Mouse (Mus musculus): ENCODE data around the gene Ost4. TPM values are rescaled to one million over a fixed set of nuclear protein-coding genes. Genes with fewer than 3 reads are reported as not detected.

Gene Ost4
- polyA plus RNA-seq, 1 experiment from 2014 or later: 480 TPM

GRCm38 (mm10) chr5:30950451-30950850 lies 42.9 kb upstream of the Ost4 start:
- peaks cover 4% of the 10 kb centered on the region for H3K27me3 ChIP-seq (ENCODE audit: control insufficient read depth, insufficient read depth, low read length)
- ATAC-seq (ENCODE audit: insufficient number of reproducible peaks, insufficient read depth, low FRiP score, low read depth): no peak

DNA sequence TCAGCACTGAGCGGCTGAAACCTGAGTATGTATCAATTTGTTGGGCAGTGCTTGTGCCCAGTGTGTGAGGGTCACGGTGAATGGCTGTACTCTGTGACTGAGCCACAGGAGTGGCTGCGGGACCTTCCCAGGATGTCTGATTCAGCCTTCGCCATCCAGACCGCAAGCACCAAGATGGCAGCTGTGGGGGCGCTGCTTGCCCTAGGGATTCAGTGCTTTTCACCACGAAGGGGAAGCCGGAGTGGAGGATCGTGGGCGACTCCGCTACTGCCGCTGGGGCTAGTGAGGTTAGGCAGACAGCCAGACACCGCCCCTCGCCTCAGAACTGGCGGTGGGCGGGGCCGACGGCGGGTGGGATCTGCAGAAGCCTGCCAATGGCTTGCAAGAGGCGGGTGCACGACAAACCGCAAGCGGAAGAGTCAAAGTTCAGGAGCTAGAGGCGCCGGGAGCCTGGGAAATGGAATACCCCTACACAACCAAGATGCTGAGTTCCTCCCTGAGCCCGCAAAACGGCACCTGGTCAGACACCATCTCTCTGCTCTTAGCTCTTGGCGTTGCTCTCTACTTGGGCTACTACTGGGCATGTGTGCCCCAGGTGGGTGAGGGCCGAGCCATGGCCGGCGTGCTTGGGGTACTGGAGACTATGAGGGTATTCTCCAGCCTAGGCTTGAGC lies 42.2 kb upstream of the Ost4 start:
- ATAC-seq (ENCODE audit: insufficient number of reproducible peaks, insufficient read depth, low FRiP score, low read depth): peak; percentile 75
- Histone ChIP-seq H3K4me3 (ENCODE audit: control insufficient read depth in 1 of 2, insufficient read depth in 1 of 2, low read depth in 1 of 2, low read length in 2 of 2) (peak overlapping the region; percentile 71 to 83), H3K4me1 (ENCODE audit: control insufficient read depth in 2 of 2, insufficient read depth in 2 of 2, low read length in 2 of 2) (peaks cover 0 to 9% of the 10 kb centered on the region in 2 experiments; a peak in 3 of 4 replicates), H3K27ac (replicated peaks in 1 of 2; ENCODE audit: control insufficient read depth in 1 of 2, insufficient read depth in 1 of 2, low read depth in 2 of 2, low read length in 2 of 2) (peak overlapping the region; percentile 37 to 61), H3K36me3 (ENCODE audit: control insufficient read depth, insufficient read depth, low read length) (peaks cover 32% of the 10 kb centered on the region), H3K27me3 (ENCODE audit: control insufficient read depth, insufficient read depth, low read length) (peaks cover 8% of the 10 kb centered on the region), H3K9ac (ENCODE audit: low read length) (peak overlapping the region; percentile 79), H3K4me2 (ENCODE audit: low read length) (peak overlapping the region; percentile 94), H3K9me3 (ENCODE audit: control insufficient read depth, low read length) (no peaks in the 10 kb centered on the region)
- under 1% methylated on average over 31 of the region's 31 CpGs for WGBS

More at GRCm38 (mm10) chr5:30950451-30950850, 42.9 kb upstream of the Ost4 start:
- H3K27ac ChIP-seq (replicated peaks in 1 of 2; ENCODE audit: control insufficient read depth in 1 of 2, insufficient read depth in 1 of 2, low read depth in 2 of 2, low read length in 2 of 2): peak overlapping the region; percentile 37 to 61; a peak in 1 of 4 replicates
- H3K4me3 ChIP-seq (ENCODE audit: control insufficient read depth in 1 of 2, insufficient read depth in 1 of 2, low read depth in 1 of 2, low read length in 2 of 2): peak overlapping the region; percentile 71 to 83
- peaks cover 0 to 9% of the 10 kb centered on the region in 2 experiments; a peak in 3 of 4 replicates for H3K4me1 ChIP-seq (ENCODE audit: control insufficient read depth in 2 of 2, insufficient read depth in 2 of 2, low read length in 2 of 2)
- H3K9me3 ChIP-seq (ENCODE audit: control insufficient read depth, low read length): no peaks in the 10 kb centered on the region
- 59% methylated on average over 4 of the region's 4 CpGs for WGBS
- H3K36me3 ChIP-seq (ENCODE audit: control insufficient read depth, insufficient read depth, low read length): peaks cover 38% of the 10 kb centered on the region
- peak overlapping the region; percentile 79 for H3K9ac ChIP-seq (ENCODE audit: low read length)
- peak overlapping the region; percentile 94 for H3K4me2 ChIP-seq (ENCODE audit: low read length)

DNA sequence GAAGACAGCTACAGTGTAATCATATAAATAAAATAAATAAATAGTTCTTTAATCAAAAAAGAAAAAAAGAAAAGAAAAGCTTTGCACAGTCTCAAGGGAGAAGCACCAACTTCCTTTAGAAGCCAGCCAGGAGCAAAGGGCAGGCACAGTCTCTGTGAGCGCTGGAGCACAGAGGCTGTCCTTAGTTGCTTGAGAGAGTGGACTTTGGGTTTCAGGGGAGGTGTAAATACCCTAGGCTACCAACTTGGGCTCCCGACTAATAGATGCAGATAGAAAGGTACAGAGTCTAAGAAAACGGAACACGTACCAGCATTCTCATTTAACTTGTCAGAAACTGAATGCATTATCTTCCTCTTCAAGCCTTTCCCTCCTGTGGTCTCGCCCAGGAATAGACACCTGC lies 41.0 kb upstream of the Ost4 start:
- Histone ChIP-seq H3K4me1 (ENCODE audit: control insufficient read depth in 2 of 2, insufficient read depth in 2 of 2, low read length in 2 of 2) (peaks cover 0 to 9% of the 10 kb centered on the region in 2 experiments; a peak in 3 of 4 replicates), H3K27ac (replicated peaks in 1 of 2; ENCODE audit: control insufficient read depth in 1 of 2, insufficient read depth in 1 of 2, low read depth in 2 of 2, low read length in 2 of 2) (no peak overlapping the region), H3K36me3 (ENCODE audit: control insufficient read depth, insufficient read depth, low read length) (peaks cover 20% of the 10 kb centered on the region), H3K9ac (ENCODE audit: low read length) (no peak overlapping the region), H3K27me3 (ENCODE audit: control insufficient read depth, insufficient read depth, low read length) (peaks cover 12% of the 10 kb centered on the region), H3K9me3 (ENCODE audit: control insufficient read depth, low read length) (no peaks in the 10 kb centered on the region), H3K4me3 (ENCODE audit: control insufficient read depth in 1 of 2, insufficient read depth in 1 of 2, low read depth in 1 of 2, low read length in 2 of 2) (no peak overlapping the region), H3K4me2 (ENCODE audit: low read length) (no peak overlapping the region)
- 73% methylated on average over 5 of the region's 5 CpGs for WGBS
- ATAC-seq (ENCODE audit: insufficient number of reproducible peaks, insufficient read depth, low FRiP score, low read depth): no peak

GRCm38 (mm10) chr5:30944956-30945781 lies 37.6 kb upstream of the Ost4 start, which contains the start of gene Cgref1:
TSS of gene Cgref1 (minus strand) at chr5:30945591.
- H3K27ac ChIP-seq (replicated peaks in 1 of 2; ENCODE audit: control insufficient read depth in 1 of 2, insufficient read depth in 1 of 2, low read depth in 2 of 2, low read length in 2 of 2): no peak within 1 kb of the TSS
- H3K4me1 ChIP-seq (ENCODE audit: control insufficient read depth in 2 of 2, insufficient read depth in 2 of 2, low read length in 2 of 2): peaks cover 0 to 1% of the 10 kb centered on the region in 2 experiments; a peak in 1 of 4 replicates
- peak within 1 kb of the TSS; percentile 76 for H3K4me2 ChIP-seq (ENCODE audit: low read length)
- ATAC-seq (ENCODE audit: insufficient number of reproducible peaks, insufficient read depth, low FRiP score, low read depth): peak; percentile 32
- peak within 1 kb of the TSS; percentile 44 to 51 for H3K4me3 ChIP-seq (ENCODE audit: control insufficient read depth in 1 of 2, insufficient read depth in 1 of 2, low read depth in 1 of 2, low read length in 2 of 2)
- peak within 1 kb of the TSS; percentile 64 for H3K9ac ChIP-seq (ENCODE audit: low read length)
- no peaks in the 10 kb centered on the region for H3K9me3 ChIP-seq (ENCODE audit: control insufficient read depth, low read length)
- peaks cover 12% of the 10 kb centered on the region for H3K27me3 ChIP-seq (ENCODE audit: control insufficient read depth, insufficient read depth, low read length)
- 7% methylated on average over 44 of the region's 44 CpGs for WGBS
- H3K36me3 ChIP-seq (ENCODE audit: control insufficient read depth, insufficient read depth, low read length): no peaks in the 10 kb centered on the region

- Histone ChIP-seq H3K9ac (ENCODE audit: low read length) (no peak overlapping the region), H3K27me3 (ENCODE audit: control insufficient read depth, insufficient read depth, low read length) (peaks cover 12% of the 10 kb centered on the region), H3K4me3 (ENCODE audit: control insufficient read depth in 1 of 2, insufficient read depth in 1 of 2, low read depth in 1 of 2, low read length in 2 of 2) (no peak overlapping the region), H3K9me3 (ENCODE audit: control insufficient read depth, low read length) (no peaks in the 10 kb centered on the region), H3K4me1 (ENCODE audit: control insufficient read depth in 2 of 2, insufficient read depth in 2 of 2, low read length in 2 of 2) (no peaks in the 10 kb centered on the region; a peak in 1 of 4 replicates), H3K36me3 (ENCODE audit: control insufficient read depth, insufficient read depth, low read length) (no peaks in the 10 kb centered on the region), H3K27ac (replicated peaks in 1 of 2; ENCODE audit: control insufficient read depth in 1 of 2, insufficient read depth in 1 of 2, low read depth in 2 of 2, low read length in 2 of 2) (no peak overlapping the region), H3K4me2 (ENCODE audit: low read length) (no peak overlapping the region)
- WGBS: 87% methylated on average over 6 of the region's 6 CpGs
- ATAC-seq (ENCODE audit: insufficient number of reproducible peaks, insufficient read depth, low FRiP score, low read depth): no peak
These were observed 36.8 kb upstream of the Ost4 start for GRCm38 (mm10) chr5:30944344-30944743.

DNA sequence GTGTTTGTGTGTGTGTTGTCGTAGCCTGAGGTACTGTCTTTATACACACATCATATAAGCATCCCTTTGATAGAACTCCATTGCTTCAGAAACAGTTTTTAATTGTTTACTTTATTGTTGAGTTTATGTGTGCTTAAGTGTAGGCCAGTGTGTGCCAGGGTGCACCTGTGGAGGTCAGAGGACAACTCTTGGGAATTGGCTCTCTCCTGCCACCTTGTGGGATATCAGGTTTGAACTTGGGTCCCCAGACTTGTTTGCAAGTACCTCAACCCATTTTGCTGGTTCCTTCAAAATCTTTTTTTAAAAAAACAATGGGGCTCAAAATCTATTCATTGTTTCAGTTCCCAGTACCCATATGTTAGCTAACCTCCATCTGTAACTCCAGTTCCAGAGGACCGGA lies 35.4 kb upstream of the Ost4 start:
- Histone ChIP-seq H3K9me3 (ENCODE audit: control insufficient read depth, low read length) (no peaks in the 10 kb centered on the region), H3K27ac (replicated peaks in 1 of 2; ENCODE audit: control insufficient read depth in 1 of 2, insufficient read depth in 1 of 2, low read depth in 2 of 2, low read length in 2 of 2) (no peak overlapping the region), H3K4me1 (ENCODE audit: control insufficient read depth in 2 of 2, insufficient read depth in 2 of 2, low read length in 2 of 2) (no peaks in the 10 kb centered on the region; a peak in 1 of 4 replicates), H3K9ac (ENCODE audit: low read length) (no peak overlapping the region), H3K36me3 (ENCODE audit: control insufficient read depth, insufficient read depth, low read length) (no peaks in the 10 kb centered on the region), H3K4me3 (ENCODE audit: control insufficient read depth in 1 of 2, insufficient read depth in 1 of 2, low read depth in 1 of 2, low read length in 2 of 2) (no peak overlapping the region), H3K4me2 (ENCODE audit: low read length) (no peak overlapping the region), H3K27me3 (ENCODE audit: control insufficient read depth, insufficient read depth, low read length) (peaks cover 12% of the 10 kb centered on the region)
- WGBS: 90% methylated on average over 2 of the region's 2 CpGs
- no peak for ATAC-seq (ENCODE audit: insufficient number of reproducible peaks, insufficient read depth, low FRiP score, low read depth)

DNA sequence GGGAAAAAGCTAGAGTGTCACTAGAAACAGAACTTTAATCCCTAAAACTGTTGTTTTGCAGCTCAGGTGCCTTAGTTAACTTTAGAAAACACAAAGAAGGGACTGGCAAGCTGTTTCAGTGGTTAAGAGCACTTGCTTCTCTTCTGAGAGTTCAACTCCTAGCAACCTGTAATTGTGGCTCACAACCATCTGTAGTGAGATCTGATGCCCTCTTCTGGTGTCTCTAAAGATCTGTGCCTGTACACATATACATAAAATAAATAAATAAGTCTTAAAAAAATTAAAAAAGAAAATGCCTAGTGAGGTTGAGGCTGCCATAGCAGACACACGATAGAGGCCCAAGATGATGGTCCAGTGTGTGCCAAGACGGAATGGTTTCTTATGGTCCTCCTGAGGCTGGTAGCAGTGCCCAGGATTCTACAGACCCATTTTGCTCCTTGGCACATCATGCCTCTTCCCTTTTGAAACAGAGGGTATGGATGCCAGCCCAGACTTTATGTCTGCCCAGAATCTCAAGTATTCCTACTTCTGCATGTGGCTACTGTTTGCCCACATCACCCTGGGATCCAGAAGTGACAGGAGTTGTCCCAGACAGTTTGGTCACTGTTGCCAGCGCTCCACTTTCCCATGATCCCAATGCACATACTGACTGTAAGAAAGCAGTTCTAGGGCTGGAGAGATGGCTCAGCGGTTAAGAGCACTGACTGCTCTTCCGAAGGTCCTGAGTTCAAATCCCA lies 27.3 kb upstream of the Ost4 start:
- H3K4me2 ChIP-seq (ENCODE audit: low read length): no peak overlapping the region
- H3K27me3 ChIP-seq (ENCODE audit: control insufficient read depth, insufficient read depth, low read length): no peaks in the 10 kb centered on the region
- 92% methylated on average over 5 of the region's 5 CpGs for WGBS
- H3K9ac ChIP-seq (ENCODE audit: low read length): no peak overlapping the region
- no peaks in the 10 kb centered on the region for H3K36me3 ChIP-seq (ENCODE audit: control insufficient read depth, insufficient read depth, low read length)
- no peak for ATAC-seq (ENCODE audit: insufficient number of reproducible peaks, insufficient read depth, low FRiP score, low read depth)
- H3K4me3 ChIP-seq (ENCODE audit: control insufficient read depth in 1 of 2, insufficient read depth in 1 of 2, low read depth in 1 of 2, low read length in 2 of 2): no peak overlapping the region
- no peak overlapping the region for H3K27ac ChIP-seq (replicated peaks in 1 of 2; ENCODE audit: control insufficient read depth in 1 of 2, insufficient read depth in 1 of 2, low read depth in 2 of 2, low read length in 2 of 2)
- H3K9me3 ChIP-seq (ENCODE audit: control insufficient read depth, low read length): no peaks in the 10 kb centered on the region
- H3K4me1 ChIP-seq (ENCODE audit: control insufficient read depth in 2 of 2, insufficient read depth in 2 of 2, low read length in 2 of 2): peaks cover 0 to 6% of the 10 kb centered on the region in 2 experiments; a peak in 2 of 4 replicates
